Mouse (Mus musculus) left cerebral cortex, postnatal 10 days (tissue): ENCODE data around the gene Rbl1. TPM values are rescaled to one million over a fixed set of nuclear protein-coding genes. Genes with fewer than 3 reads are reported as not detected.

ENCODE experiments used
- DNase-seq, 2 experiments: peaks; one replicate each; pipeline ENCODE4 v3.0.0; 2021 to 2022; ENCODE audit warnings: low spot score in 2 of 2, mixed read lengths in 1 of 2; ENCODE audit errors: extremely low spot score in 1 of 2
- intact Hi-C: fragments of 180-260 bp; cut with DNase I; formaldehyde crosslinking; loops from one replicate; pipeline ENCODE4 v1.15.1; 2025
- total RNA-seq, 2 experiments: library from RNA; stranded (reverse); gene quantifications; 2 replicates each; pipeline ENCODE4 v1.2.3; 2021

The Rbl1 gene
- total RNA-seq, 2 experiments from 2014 or later = 2.1 to 2.5 TPM

DNA sequence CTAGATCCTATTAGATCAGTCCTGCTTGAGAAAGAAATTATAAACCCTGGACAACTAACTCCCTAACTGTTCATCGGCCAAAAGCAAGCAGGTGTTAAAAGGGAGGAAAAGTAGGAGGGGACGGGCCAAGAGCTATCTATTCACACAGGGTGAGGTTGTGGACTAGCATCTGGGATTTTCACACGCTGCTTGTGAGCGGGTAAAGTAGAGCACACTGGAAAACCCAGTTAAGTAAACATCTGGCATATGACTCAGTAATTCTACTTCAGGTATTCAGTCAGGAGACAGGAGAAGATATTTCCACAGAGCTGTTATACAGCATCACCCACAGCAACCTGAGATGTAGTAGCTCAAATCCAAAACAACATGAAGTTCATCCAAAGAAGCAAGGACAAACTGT, 85.8 kb downstream of the Rbl1 start:
- intact Hi-C loops = no loop called here
- no peak for DNase-seq

DNA sequence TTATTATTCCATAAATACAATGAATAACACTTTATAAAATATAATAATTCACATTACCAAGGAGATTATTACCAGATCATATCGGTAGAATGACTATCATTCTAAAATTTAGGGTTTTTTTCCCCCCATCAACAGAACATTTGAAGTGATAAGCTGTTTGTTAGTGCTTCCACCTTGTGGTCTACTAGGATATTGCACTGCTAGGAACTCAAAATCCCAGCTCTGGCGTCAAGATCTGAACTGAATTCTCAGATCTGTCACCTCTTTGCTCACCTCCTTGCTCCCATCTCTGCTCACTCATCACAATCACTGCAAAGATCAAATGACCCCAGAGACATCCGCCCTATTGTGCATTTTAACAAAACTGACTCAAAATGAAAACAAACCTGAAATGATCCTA, 87.4 kb downstream of the Rbl1 start:
- DNase-seq = no peak
- intact Hi-C loops = no loop called here

DNA sequence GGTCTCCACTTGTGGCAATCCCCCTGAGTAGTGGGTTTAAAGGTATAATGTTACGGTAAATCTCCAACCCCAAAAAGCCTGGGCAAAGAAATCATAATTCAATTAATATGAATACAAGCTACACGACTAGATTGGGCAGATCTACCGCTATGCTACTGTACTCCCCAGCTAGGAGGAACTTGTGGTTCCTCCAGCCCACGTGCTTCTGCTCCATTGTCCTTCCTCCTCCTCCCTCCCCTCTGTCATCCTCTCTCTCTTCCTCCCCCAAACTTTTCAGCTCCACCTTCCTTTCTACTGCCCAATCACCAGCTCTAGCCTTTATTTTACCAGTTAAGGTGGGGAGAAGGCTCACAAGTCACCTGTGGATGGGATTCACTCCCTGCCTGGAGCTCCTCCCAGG, 96.1 kb downstream of the Rbl1 start:
- intact Hi-C loops = no loop called here
- DNase-seq = no peak

DNA sequence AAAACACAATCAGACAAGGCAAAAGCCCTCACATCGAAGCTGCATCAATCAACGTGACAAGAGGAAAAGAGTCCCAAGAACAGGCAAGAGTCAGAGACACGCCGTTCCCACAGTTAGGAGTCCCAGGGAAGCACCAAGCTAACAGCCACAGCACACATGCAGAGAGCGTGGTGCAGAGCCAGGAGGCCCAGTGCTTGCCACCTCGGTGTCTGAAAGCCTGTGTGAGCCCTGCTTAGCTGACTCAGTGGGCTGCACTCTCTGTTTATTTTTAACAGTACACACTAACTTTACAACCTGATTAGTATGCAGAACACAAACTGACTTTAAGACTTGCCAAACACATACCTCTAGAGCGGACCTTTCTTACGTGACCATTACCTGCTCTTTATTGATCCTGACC, 99.9 kb downstream of the Rbl1 start:
- intact Hi-C loops = no loop called here
- DNase-seq = no peak

DNA sequence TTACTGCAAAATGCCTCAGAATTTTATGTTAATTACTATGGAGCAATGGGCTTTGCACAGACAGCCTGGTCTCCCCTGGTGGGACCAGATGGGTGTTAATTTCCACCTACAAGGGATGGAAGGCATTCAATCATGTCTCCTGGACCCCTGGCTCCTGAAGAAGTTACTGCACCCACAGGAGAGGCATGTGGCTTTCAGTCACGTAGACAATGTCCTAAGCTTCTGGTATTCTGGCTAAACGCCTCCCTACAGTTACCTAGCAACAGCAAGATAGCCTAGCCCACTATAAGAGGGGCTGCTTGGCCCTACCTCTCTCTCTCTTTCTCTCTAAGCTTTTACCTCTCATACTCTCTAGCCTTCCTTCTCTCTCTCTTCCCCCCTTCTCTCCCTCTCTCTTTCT, 102.1 kb downstream of the Rbl1 start:
- intact Hi-C loops = no loop called here

DNA sequence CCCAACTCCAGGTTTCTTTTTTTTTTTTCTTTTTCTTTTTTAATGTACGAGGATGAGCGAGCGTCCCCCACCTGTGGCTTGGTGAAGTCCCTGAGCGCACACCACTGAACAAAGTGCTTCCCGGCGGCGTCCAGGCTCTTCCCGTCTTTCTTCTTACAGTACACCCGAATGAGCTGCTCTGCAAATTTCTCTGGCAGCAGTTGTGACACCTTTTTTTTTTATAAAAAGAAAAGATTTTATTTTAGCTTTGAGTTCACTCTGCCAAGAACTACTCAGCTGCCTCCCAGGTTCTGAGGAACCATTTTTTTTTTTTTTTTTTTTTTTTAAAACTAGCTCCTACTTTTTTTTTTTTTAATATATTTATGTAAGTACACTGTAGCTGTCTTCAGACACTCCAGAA, 102.7 kb downstream of the Rbl1 start:
- intact Hi-C loops = no loop called here
- DNase-seq = no peak

More for the DNA sequence above, 102.1 kb downstream of the Rbl1 start:
- DNase-seq = no peak

DNA sequence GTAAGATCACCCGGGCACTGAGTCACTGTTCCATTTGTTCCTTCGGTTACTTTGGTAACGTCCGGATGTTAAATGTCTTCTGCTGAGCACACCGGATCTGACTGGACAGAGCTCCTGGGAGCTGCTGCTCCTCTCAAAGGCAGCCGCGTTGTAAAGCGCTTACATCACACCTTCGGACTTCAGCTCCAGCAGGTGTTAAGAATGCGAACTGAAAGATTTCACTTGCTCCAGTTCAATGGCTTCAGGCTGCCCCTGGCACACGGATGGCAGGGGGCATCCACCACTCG, 104.1 kb downstream of the Rbl1 start:
- no peak for DNase-seq
- intact Hi-C loops = no loop called here

DNA sequence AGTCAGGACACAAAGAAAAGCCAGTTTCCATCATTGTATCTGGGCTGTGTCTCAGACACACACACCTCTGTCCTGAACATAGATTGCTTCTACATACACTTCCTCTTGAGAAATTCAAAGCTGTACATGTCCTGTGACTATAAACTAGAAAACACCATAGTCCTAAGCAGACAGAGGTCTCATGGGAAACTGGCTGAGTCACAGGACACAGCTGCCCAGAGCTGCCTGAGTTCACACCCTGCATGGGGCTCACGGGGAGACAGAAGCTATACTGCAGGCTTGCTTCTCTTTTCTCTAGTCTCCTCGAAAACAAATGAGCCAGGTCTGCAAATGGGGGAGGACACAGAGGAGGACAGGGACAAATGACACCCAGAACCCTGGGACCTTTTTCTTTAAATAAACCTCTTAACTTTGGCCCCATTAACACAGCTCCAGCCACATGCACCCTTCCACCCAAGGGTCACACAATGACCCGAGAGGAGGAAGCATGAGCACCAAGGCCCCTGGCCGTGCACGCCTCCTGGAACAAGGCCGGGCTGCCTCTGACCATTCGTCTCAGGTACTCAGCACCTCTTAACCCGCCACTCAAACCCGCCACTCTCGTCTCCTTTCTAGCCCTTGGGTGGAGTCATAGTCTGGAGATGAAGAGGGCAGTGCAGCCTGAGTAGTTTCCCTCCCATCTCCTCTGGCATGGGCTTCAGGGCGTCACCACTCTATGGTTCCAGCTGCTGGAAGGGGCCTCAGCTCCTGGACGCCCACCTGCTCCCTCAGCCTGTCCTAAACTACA, 104.6 kb downstream of the Rbl1 start:
- no peak for DNase-seq
- intact Hi-C loops = loop anchor here (10.0 kb wide), 1 partner anchor 225 kb away; no protein-coding TSS in a partner anchor

Other genes with a start within 250 kb of the Rbl1 start
- 100 to 1,000 TPM; 581 to 586 TPM for gene Ndrg3, start 212.5 kb downstream of the Rbl1 start, total RNA-seq
- gene Dsn1, start 197.4 kb downstream of the Rbl1 start, total RNA-seq = 1 to 10 TPM; 5.9 to 7.1 TPM
- 10 to 100 TPM; 61.2 to 61.4 TPM for gene Soga1, start 125.3 kb downstream of the Rbl1 start, total RNA-seq
- not detected for gene Tldc2, start 117.5 kb downstream of the Rbl1 start, total RNA-seq
- gene Samhd1, start 69.3 kb downstream of the Rbl1 start, total RNA-seq = 10 to 100 TPM; 16.7 to 17.4 TPM
- 100 to 1,000 TPM; 141 to 143 TPM for gene Rpn2, start 74.5 kb upstream of the Rbl1 start, total RNA-seq
- gene Mroh8, start 75.0 kb upstream of the Rbl1 start, total RNA-seq = under 1 TPM; 0.59 to 0.60 TPM
- not detected for gene Ghrh, start 143.0 kb upstream of the Rbl1 start, total RNA-seq
- 10 to 100 TPM; 85.0 to 88.8 TPM for gene Manbal, start 163.1 kb upstream of the Rbl1 start, total RNA-seq
- 10 to 100 TPM; 83.6 to 84.2 TPM for gene Src, start 213.9 kb upstream of the Rbl1 start, total RNA-seq